Mouse (Mus musculus): ENCODE data around the gene Slc5a5. TPM values are rescaled to one million over a fixed set of nuclear protein-coding genes. Genes with fewer than 3 reads are reported as not detected.
A peak's percentile ranks its signal among the peaks of the same experiment; 100 is the strongest.
"Not testable (repeated sequence)": the region's sequence is repeated elsewhere in the genome, so short reads cannot be mapped to it uniquely, and the experiment has no call there.

The Slc5a5 gene
- total and polyA plus RNA-seq, 3 experiments = 0.10 to 0.12 TPM; not detected in 1

GRCm38 (mm10) chr8:70903112-70903511 lies 10.6 kb upstream of the Slc5a5 start:
- DNase-seq = no peak

- DNase-seq = no peak
These were observed 9.7 kb upstream of the Slc5a5 start for GRCm38 (mm10) chr8:70902211-70902610.

GRCm38 (mm10) chr8:70900872-70901387 lies 8.4 kb upstream of the Slc5a5 start:
- peak; percentile 55 for DNase-seq

- DNase-seq = no peak
These were observed 6.7 kb upstream of the Slc5a5 start for GRCm38 (mm10) chr8:70899226-70899625.

GRCm38 (mm10) chr8:70898661-70899198 lies 6.2 kb upstream of the Slc5a5 start:
- DNase-seq = no peak

GRCm38 (mm10) chr8:70897681-70898413 lies 5.3 kb upstream of the Slc5a5 start:
- DNase-seq = peak; percentile 87

GRCm38 (mm10) chr8:70897021-70897680 lies 4.6 kb upstream of the Slc5a5 start, which contains the start of gene Rpl18a:
TSS of gene Rpl18a (minus strand) at chr8:70897412.
- peak; percentile 96 for DNase-seq

- no peak for DNase-seq
These were observed 3.9 kb upstream of the Slc5a5 start for GRCm38 (mm10) chr8:70896316-70897020.

GRCm38 (mm10) chr8:70895571-70896259 lies 3.2 kb upstream of the Slc5a5 start:
- DNase-seq = not testable (repeated sequence)

GRCm38 (mm10) chr8:70894771-70895545 lies 2.4 kb upstream of the Slc5a5 start:
- no peak for DNase-seq

- DNase-seq = no peak
These were observed 1.8 kb upstream of the Slc5a5 start for GRCm38 (mm10) chr8:70894385-70894720.

- DNase-seq = peak; percentile 70
These were observed 1.3 kb upstream of the Slc5a5 start for GRCm38 (mm10) chr8:70893656-70894384.

GRCm38 (mm10) chr8:70892896-70893655 lies 519 bp upstream of the Slc5a5 start:
- DNase-seq = no peak

GRCm38 (mm10) chr8:70891356-70891755 lies 1.2 kb downstream of the Slc5a5 start:
- no peak for DNase-seq

- DNase-seq = no peak
These were observed 1.9 kb downstream of the Slc5a5 start for GRCm38 (mm10) chr8:70890656-70891055.

GRCm38 (mm10) chr8:70887669-70888068 lies 4.9 kb downstream of the Slc5a5 start:
- no peak for DNase-seq

- DNase-seq = no peak
These were observed 6.9 kb downstream of the Slc5a5 start for GRCm38 (mm10) chr8:70885612-70886011.

GRCm38 (mm10) chr8:70884683-70885082 lies 7.9 kb downstream of the Slc5a5 start:
- no peak for DNase-seq

- no peak for DNase-seq
These were observed 8.4 kb downstream of the Slc5a5 start for GRCm38 (mm10) chr8:70884186-70884585.

GRCm38 (mm10) chr8:70880546-70880945 lies 12.0 kb downstream of the Slc5a5 start:
- DNase-seq = no peak
